Mouse (Mus musculus) neural tube, embryonic 11.5 days (tissue): ENCODE data around the gene Ccdc120. TPM values are rescaled to one million over a fixed set of nuclear protein-coding genes. Genes with fewer than 3 reads are reported as not detected.
A peak's percentile ranks its signal among the peaks of the same experiment; 100 is the strongest.
"Not testable (repeated sequence)": the region's sequence is repeated elsewhere in the genome, so short reads cannot be mapped to it uniquely, and the experiment has no call there.

Source experiments
- ATAC-seq: fragments of 200-750 bp; cut with Nextera tagmentation; 2 replicates; pipeline ENCODE4 v1.8.0; 2017; ENCODE audit warnings: moderate number of reproducible peaks, mild to moderate bottlenecking, moderate TSS enrichment, moderate library complexity; ENCODE audit not compliant: insufficient read depth, low FRiP score, low TSS enrichment
- DNase-seq: peaks from one replicate; pipeline ENCODE4 v3.0.0-alpha.2; 2015; ENCODE audit warnings: low spot score
- H3K27ac ChIP-seq: fragments of 300-500 bp; sonication (generic); 2 replicates; pipeline ENCODE4 v1.5.1; 2014; ENCODE audit warnings: low read depth, mild to moderate bottlenecking, low read length
- H3K27me3 ChIP-seq: fragments of 300-500 bp; sonication (generic); 2 replicates; pipeline ENCODE4 v1.6.1; 2014; ENCODE audit warnings: mild to moderate bottlenecking, low read length, mixed read lengths; ENCODE audit not compliant: control insufficient read depth, insufficient read depth
- H3K36me3 ChIP-seq: fragments of 300-500 bp; sonication (generic); 2 replicates; pipeline ENCODE4 v1.6.1; 2014; ENCODE audit warnings: mild to moderate bottlenecking, low read length, moderate library complexity, mixed read lengths; ENCODE audit not compliant: control insufficient read depth, insufficient read depth
- H3K4me1 ChIP-seq: fragments of 300-500 bp; sonication (generic); 2 replicates; pipeline ENCODE4 v1.6.1; 2014; ENCODE audit warnings: low read length, mixed read lengths; ENCODE audit not compliant: control insufficient read depth, insufficient read depth
- H3K4me2 ChIP-seq: fragments of 300-500 bp; sonication (generic); 2 replicates; pipeline ENCODE4 v1.6.1; 2014; ENCODE audit warnings: low read depth, mild to moderate bottlenecking, moderate library complexity
- H3K4me3 ChIP-seq: fragments of 300-500 bp; sonication (generic); 2 replicates; pipeline ENCODE4 v1.5.1; 2014; ENCODE audit warnings: low read depth, low read length
- H3K9ac ChIP-seq: fragments of 300-500 bp; sonication (generic); 2 replicates; pipeline ENCODE4 v1.6.1; 2014; ENCODE audit warnings: mild to moderate bottlenecking, low read length
- H3K9me3 ChIP-seq: fragments of 300-500 bp; sonication (generic); 2 replicates; pipeline ENCODE4 v1.6.1; 2016; ENCODE audit warnings: low read length; ENCODE audit not compliant: control insufficient read depth
- WGBS: fragments of 180-500 bp; shearing (Covaris S2); extraction: QIAGEN DNeasy Blood & Tissue Kit; methylation state at CpG from one replicate; pipeline ENCODE4 v1.1.7; 2014; 5-methylcytosine and 5-hydroxymethylcytosine counted together
- polyA plus RNA-seq: library from polyadenylated mRNA; unstranded; fragments of >200 nt; fragmentation: Nextera tagmentation; extraction: Ambion mirVana; gene quantifications from 2 replicates; pipeline ENCODE4 v1.2.1, GENCODE M21; 2014

The Ccdc120 gene
- polyA plus RNA-seq, 1 experiment from 2014 or later = 31.8 TPM

- Histone ChIP-seq H3K4me2 (peak overlapping the region; percentile 56), H3K36me3 (no peaks in the 10 kb centered on the region), H3K9ac (peak overlapping the region; percentile 60), H3K4me3 (peak overlapping the region; percentile 48), H3K27me3 (no peaks in the 10 kb centered on the region), H3K9me3 (no peaks in the 10 kb centered on the region), H3K4me1 (no peaks in the 10 kb centered on the region), H3K27ac (no peak overlapping the region)
- ATAC-seq = no peak
- DNase-seq = no peak
- WGBS = 24% methylated on average over 4 of the region's 4 CpGs
Observed at GRCm38 (mm10) chrX:7722691-7723090, 28.0 kb downstream of the Ccdc120 start.

DNA sequence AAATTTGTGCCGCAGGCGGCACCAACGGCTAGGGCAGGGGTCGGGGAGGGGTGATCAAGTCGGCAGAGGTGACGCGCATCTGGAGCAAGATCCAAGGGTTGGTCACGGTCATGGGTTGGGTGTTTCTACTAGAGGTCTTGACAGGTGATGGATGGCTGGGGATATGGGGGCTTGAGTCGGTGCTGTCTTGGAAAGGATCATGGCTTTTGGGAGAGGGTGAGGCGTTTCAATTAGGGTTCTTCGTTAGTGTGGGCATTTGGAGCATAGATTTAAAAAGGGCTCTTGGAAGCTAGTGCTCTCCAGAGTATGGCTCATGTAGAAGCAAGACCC lies 28.5 kb downstream of the Ccdc120 start:
- Histone ChIP-seq H3K4me2 (peak overlapping the region; percentile 56), H3K27me3 (no peaks in the 10 kb centered on the region), H3K9me3 (no peaks in the 10 kb centered on the region), H3K4me1 (no peaks in the 10 kb centered on the region), H3K27ac (no peak overlapping the region), H3K36me3 (no peaks in the 10 kb centered on the region), H3K9ac (peak overlapping the region; percentile 60), H3K4me3 (peak overlapping the region; percentile 48)
- ATAC-seq (no peak; the same call in 1 of the 2 replicates), DNase-seq (no peak)
- 20% methylated on average over 11 of the region's 11 CpGs for WGBS

GRCm38 (mm10) chrX:7721514-7722281 lies 29.0 kb downstream of the Ccdc120 start, which contains the start of gene Gm45208:
TSS of gene Gm45208 (plus strand) at chrX:7722245.
- Histone ChIP-seq H3K4me2 (peak within 1 kb of the TSS; percentile 56), H3K4me3 (peak within 1 kb of the TSS; percentile 48), H3K27ac (0 out of 2 replicates have a peak within 1 kb of the TSS, but pooled peaks have one; percentile 40), H3K9ac (peak within 1 kb of the TSS; percentile 60), H3K36me3 (no peaks in the 10 kb centered on the region), H3K9me3 (no peaks in the 10 kb centered on the region), H3K4me1 (no peaks in the 10 kb centered on the region), H3K27me3 (no peaks in the 10 kb centered on the region)
- ATAC-seq (peak; percentile 83), DNase-seq (peak; percentile 78)
- WGBS = 23% methylated on average over 22 of the region's 22 CpGs

GRCm38 (mm10) chrX:7716058-7716457 lies 34.6 kb downstream of the Ccdc120 start:
- not testable (repeated sequence) for ATAC-seq, H3K4me3 ChIP-seq, H3K27ac ChIP-seq

GRCm38 (mm10) chrX:7714135-7714899 lies 36.4 kb downstream of the Ccdc120 start, which contains the start of gene Wdr45:
TSS of gene Wdr45 (plus strand) at chrX:7714333.
- Histone ChIP-seq H3K4me2 (peak within 1 kb of the TSS; percentile 25), H3K4me3 (peak within 1 kb of the TSS; percentile 23; the same call in 1 of the 2 replicates)
- H3K27me3 ChIP-seq, H3K9me3 ChIP-seq, H3K9ac ChIP-seq, H3K27ac ChIP-seq, H3K36me3 ChIP-seq, H3K4me1 ChIP-seq: not testable (repeated sequence)
- ATAC-seq = peak; percentile 97
- 16% methylated on average over 24 of the region's 60 CpGs for WGBS
- peak; percentile 89 for DNase-seq

More at GRCm38 (mm10) chrX:7716058-7716457, 34.6 kb downstream of the Ccdc120 start:
- WGBS = 30% methylated on average over 1 of the region's 1 CpGs
- not testable (repeated sequence) for H3K9me3 ChIP-seq, H3K4me1 ChIP-seq, H3K36me3 ChIP-seq, DNase-seq, H3K27me3 ChIP-seq, H3K4me2 ChIP-seq, H3K9ac ChIP-seq

GRCm38 (mm10) chrX:7713764-7714134 lies 37.0 kb downstream of the Ccdc120 start:
- not testable (repeated sequence) for DNase-seq, H3K4me1 ChIP-seq, H3K27ac ChIP-seq, H3K36me3 ChIP-seq, H3K9me3 ChIP-seq, H3K27me3 ChIP-seq, ATAC-seq, H3K9ac ChIP-seq
- peak overlapping the region; percentile 25 for H3K4me2 ChIP-seq
- 32% methylated on average over 5 of the region's 12 CpGs for WGBS
- peak overlapping the region; percentile 23; the same call in 1 of the 2 replicates for H3K4me3 ChIP-seq

GRCm38 (mm10) chrX:7696954-7697381 lies 53.7 kb downstream of the Ccdc120 start, which contains the start of gene Gpkow:
TSS of gene Gpkow (plus strand) at chrX:7697131.
- no peaks in the 10 kb centered on the region for H3K27me3 ChIP-seq
- H3K27ac ChIP-seq = no peak within 1 kb of the TSS
- H3K9ac ChIP-seq = peak within 1 kb of the TSS; percentile 50
- ATAC-seq (peak; percentile 89), DNase-seq (peak; percentile 85)
- peak within 1 kb of the TSS; percentile 51 for H3K4me2 ChIP-seq
- 11% methylated on average over 33 of the region's 33 CpGs for WGBS
- H3K4me3 ChIP-seq = peak within 1 kb of the TSS; percentile 55
- no peaks in the 10 kb centered on the region for H3K36me3 ChIP-seq
- H3K4me1 ChIP-seq = no peaks in the 10 kb centered on the region
- no peaks in the 10 kb centered on the region for H3K9me3 ChIP-seq

DNA sequence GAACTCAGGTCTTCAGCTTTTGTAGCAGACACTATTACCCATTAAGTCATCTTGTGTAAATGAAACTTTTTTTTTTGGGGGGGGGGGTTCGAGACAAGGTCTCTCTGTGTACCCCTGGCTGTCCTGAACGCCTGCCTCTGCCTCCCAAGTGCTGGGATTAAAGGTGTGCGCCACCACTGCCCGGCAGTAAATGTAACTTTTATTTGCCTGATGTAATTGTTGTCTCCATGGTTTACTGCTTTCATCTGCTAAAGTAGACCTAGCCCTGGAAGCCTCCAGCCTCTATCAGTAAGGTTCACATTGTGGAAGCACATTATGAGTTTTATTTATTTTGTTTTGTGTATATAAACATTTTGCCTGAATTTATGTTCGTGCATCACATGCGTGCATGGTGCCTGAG lies 54.2 kb downstream of the Ccdc120 start:
- H3K9me3 ChIP-seq = no peaks in the 10 kb centered on the region
- no peak overlapping the region for H3K27ac ChIP-seq
- H3K4me2 ChIP-seq = 0 out of 2 replicates have a peak overlapping the region, but pooled peaks have one; percentile 22
- ATAC-seq (peak; percentile 54), DNase-seq (no peak)
- no peak overlapping the region for H3K9ac ChIP-seq
- no peaks in the 10 kb centered on the region for H3K36me3 ChIP-seq
- no peak overlapping the region for H3K4me3 ChIP-seq
- WGBS = 46% methylated on average over 6 of the region's 6 CpGs
- H3K4me1 ChIP-seq = no peaks in the 10 kb centered on the region
- no peaks in the 10 kb centered on the region for H3K27me3 ChIP-seq
